Mouse (Mus musculus) lung, embryonic 16.5 days (tissue): ENCODE measurements at regions not wholly inside any gene's neighbourhood (a gene's known extent, or its start where the extent isn't known, plus 50 kb on each side); places are given as distances from the start of the nearest gene placed in this dataset.
A peak's percentile ranks its signal among the peaks of the same experiment; 100 is the strongest.

Experiments used
- ATAC-seq: fragments of 200-750 bp; cut with Nextera tagmentation; 2 replicates; pipeline ENCODE4 v1.8.0; 2017; ENCODE audit warnings: low read depth, mild to moderate bottlenecking, moderate library complexity
- H3K27ac ChIP-seq: fragments of 300-500 bp; sonication (generic); 2 replicates; pipeline ENCODE4 v1.5.1; 2014; ENCODE audit warnings: mild to moderate bottlenecking, control low read depth, low read length
- H3K27me3 ChIP-seq: fragments of 300-500 bp; sonication (generic); 2 replicates; pipeline ENCODE4 v1.6.1; 2014; ENCODE audit warnings: low read depth, low read length, mixed read lengths; ENCODE audit not compliant: control insufficient read depth, insufficient read depth
- H3K36me3 ChIP-seq: fragments of 300-500 bp; sonication (generic); 2 replicates; pipeline ENCODE4 v1.6.1; 2014; ENCODE audit warnings: low read length; ENCODE audit not compliant: control insufficient read depth, insufficient read depth
- H3K4me1 ChIP-seq: fragments of 300-500 bp; sonication (generic); replicated peaks from 2 replicates; pipeline ENCODE4 v1.6.1; 2014; ENCODE audit warnings: low read length, mixed read lengths; ENCODE audit not compliant: control insufficient read depth, insufficient read depth
- H3K4me2 ChIP-seq: fragments of 300-500 bp; sonication (generic); 2 replicates; pipeline ENCODE4 v1.6.1; 2014; ENCODE audit warnings: low read depth, low read length, control low read depth
- H3K4me3 ChIP-seq: fragments of 300-500 bp; sonication (generic); 2 replicates; pipeline ENCODE4 v1.5.1; 2014; ENCODE audit warnings: mild to moderate bottlenecking, low read length, control low read depth
- H3K9ac ChIP-seq: fragments of 300-500 bp; sonication (generic); 2 replicates; pipeline ENCODE4 v1.6.1; 2014; ENCODE audit warnings: low read length, control low read depth
- H3K9me3 ChIP-seq: fragments of 300-500 bp; sonication (generic); 2 replicates; pipeline ENCODE4 v1.6.1; 2016; ENCODE audit warnings: low read length; ENCODE audit not compliant: control insufficient read depth
- WGBS: fragments of 180-500 bp; shearing (Covaris S2); extraction: QIAGEN DNeasy Blood & Tissue Kit; methylation state at CpG from one replicate; pipeline ENCODE4 v1.1.7; 2014; 5-methylcytosine and 5-hydroxymethylcytosine counted together

- no peak overlapping the region for H3K4me3 ChIP-seq
- no peak for ATAC-seq
- no peak overlapping the region for H3K27ac ChIP-seq
- no peak overlapping the region for H3K4me2 ChIP-seq
- 0 out of 2 replicates have a peak, but pooled peaks cover 2% of the 10 kb centered on the region for H3K4me1 ChIP-seq
- WGBS = 64% methylated on average over 1 of the region's 1 CpGs
- no peaks in the 10 kb centered on the region for H3K9me3 ChIP-seq
- no peaks in the 10 kb centered on the region for H3K36me3 ChIP-seq
- H3K27me3 ChIP-seq = no peaks in the 10 kb centered on the region
- H3K9ac ChIP-seq = no peak overlapping the region
These were observed 151.4 kb upstream of the Ankrd55 start for GRCm38 (mm10) chr13:112136850-112137249.

- WGBS = 54% methylated on average over 5 of the region's 5 CpGs
- Histone ChIP-seq H3K4me2 (no peak overlapping the region), H3K27me3 (no peaks in the 10 kb centered on the region), H3K4me1 (peaks cover 15% of the 10 kb centered on the region), H3K4me3 (no peak overlapping the region), H3K27ac (no peak overlapping the region), H3K9me3 (no peaks in the 10 kb centered on the region), H3K36me3 (no peaks in the 10 kb centered on the region), H3K9ac (no peak overlapping the region)
- no peak for ATAC-seq
These were observed 147.4 kb upstream of the Ankrd55 start for GRCm38 (mm10) chr13:112140871-112141270.

- peak overlapping the region; percentile 51 for H3K27ac ChIP-seq
- peaks cover 13% of the 10 kb centered on the region for H3K4me1 ChIP-seq
- no peaks in the 10 kb centered on the region for H3K9me3 ChIP-seq
- H3K36me3 ChIP-seq = no peaks in the 10 kb centered on the region
- H3K27me3 ChIP-seq = no peaks in the 10 kb centered on the region
- 38% methylated on average over 7 of the region's 7 CpGs for WGBS
- peak; percentile 71 for ATAC-seq
- no peak overlapping the region for H3K9ac ChIP-seq
- no peak overlapping the region for H3K4me2 ChIP-seq
- H3K4me3 ChIP-seq = no peak overlapping the region
These were observed 143.6 kb upstream of the Ankrd55 start for GRCm38 (mm10) chr13:112144393-112145348.

- peak overlapping the region; percentile 42; the same call in 1 of the 2 replicates for H3K9ac ChIP-seq
- H3K4me1 ChIP-seq = peaks cover 21% of the 10 kb centered on the region
These were observed 135.4 kb upstream of the Ankrd55 start for GRCm38 (mm10) chr13:112152614-112153550.

GRCm38 (mm10) chr13:112153681-112154127 lies 134.5 kb upstream of the Ankrd55 start:
- 6% methylated on average over 4 of the region's 4 CpGs for WGBS
- Histone ChIP-seq H3K4me1 (peaks cover 21% of the 10 kb centered on the region), H3K4me2 (no peak overlapping the region), H3K9ac (no peak overlapping the region), H3K36me3 (no peaks in the 10 kb centered on the region), H3K27ac (peak overlapping the region; percentile 86), H3K4me3 (no peak overlapping the region), H3K9me3 (no peaks in the 10 kb centered on the region), H3K27me3 (no peaks in the 10 kb centered on the region)
- ATAC-seq = peak; percentile 66

More at GRCm38 (mm10) chr13:112152614-112153550, 135.4 kb upstream of the Ankrd55 start:
- peak; percentile 88 for ATAC-seq
- H3K4me3 ChIP-seq = 0 out of 2 replicates have a peak overlapping the region, but pooled peaks have one; percentile 4
- no peaks in the 10 kb centered on the region for H3K36me3 ChIP-seq
- no peaks in the 10 kb centered on the region for H3K9me3 ChIP-seq
- H3K27ac ChIP-seq = peak overlapping the region; percentile 86
- H3K4me2 ChIP-seq = peak overlapping the region; percentile 26
- WGBS = 9% methylated on average over 27 of the region's 27 CpGs
- no peaks in the 10 kb centered on the region for H3K27me3 ChIP-seq

- 62% methylated on average over 9 of the region's 9 CpGs for WGBS
- H3K4me2 ChIP-seq = no peak overlapping the region
- H3K4me1 ChIP-seq = peaks cover 7% of the 10 kb centered on the region; the same call in 1 of the 2 replicates
- no peaks in the 10 kb centered on the region for H3K27me3 ChIP-seq
- no peaks in the 10 kb centered on the region for H3K9me3 ChIP-seq
- peak; percentile 29 for ATAC-seq
- H3K9ac ChIP-seq = no peak overlapping the region
- H3K4me3 ChIP-seq = no peak overlapping the region
- H3K27ac ChIP-seq = 0 out of 2 replicates have a peak overlapping the region, but pooled peaks have one; percentile 32
- H3K36me3 ChIP-seq = no peaks in the 10 kb centered on the region
These were observed 128.7 kb upstream of the Ankrd55 start for GRCm38 (mm10) chr13:112159430-112160172.

- H3K4me2 ChIP-seq = no peak overlapping the region
- H3K4me1 ChIP-seq = peaks cover 7% of the 10 kb centered on the region; the same call in 1 of the 2 replicates
- H3K9me3 ChIP-seq = no peaks in the 10 kb centered on the region
- H3K9ac ChIP-seq = no peak overlapping the region
- ATAC-seq = peak; percentile 74
- WGBS = 48% methylated on average over 2 of the region's 2 CpGs
- no peak overlapping the region for H3K4me3 ChIP-seq
- no peaks in the 10 kb centered on the region for H3K36me3 ChIP-seq
- peak overlapping the region; percentile 62; the same call in 1 of the 2 replicates for H3K27ac ChIP-seq
- H3K27me3 ChIP-seq = no peaks in the 10 kb centered on the region
These were observed 128.0 kb upstream of the Ankrd55 start for GRCm38 (mm10) chr13:112160173-112160641.

GRCm38 (mm10) chr13:112160726-112161125 lies 127.5 kb upstream of the Ankrd55 start:
- ATAC-seq = no peak
- 77% methylated on average over 2 of the region's 2 CpGs for WGBS

More at GRCm38 (mm10) chr13:112160726-112161125, 127.5 kb upstream of the Ankrd55 start:
- Histone ChIP-seq H3K4me3 (no peak overlapping the region), H3K9ac (no peak overlapping the region), H3K27me3 (no peaks in the 10 kb centered on the region), H3K27ac (peak overlapping the region; percentile 62; the same call in 1 of the 2 replicates), H3K36me3 (no peaks in the 10 kb centered on the region), H3K4me1 (peaks cover 7% of the 10 kb centered on the region; the same call in 1 of the 2 replicates), H3K9me3 (no peaks in the 10 kb centered on the region), H3K4me2 (no peak overlapping the region)
